Mouse (Mus musculus): Measurements from ENCODE around the gene Gnl2.

- TF ChIP-seq CTCF (IDR thresholded peaks at IDR 0.05; ENCODE audit: low read depth), result no peak
- TF ChIP-seq EP300 (optimal IDR thresholded peaks at IDR 0.05), result no peak
Observed at GRCm38 (mm10) chr4:125008712-125009111, 7.7 kb upstream of the Gnl2 start.

Data from stomach, postnatal 0 days (tissue).